Mouse (Mus musculus): ENCODE data around the gene Erg.

- TF ChIP-seq CTCF (IDR thresholded peaks at IDR 0.05; ENCODE audit: extremely low read depth, insufficient read length, insufficient replicate concordance, low read depth, low read length) (no peak), POLR2A (IDR thresholded peaks at IDR 0.05; ENCODE audit: low read depth, low read length) (no peak)
Measured at GRCm38 (mm10) chr16:95598930-95599329, 12.5 kb upstream of the Erg start.
